Mouse (Mus musculus): ENCODE data around the gene Ano4. TPM values are rescaled to one million over a fixed set of nuclear protein-coding genes. Genes with fewer than 3 reads are reported as not detected.

Gene Ano4
- polyA plus RNA-seq, 1 experiment from 2014 or later, result 8.9 TPM

- H3K4me3 ChIP-seq (replicated peaks; ENCODE audit: low read depth, low read length), result no peak overlapping the region
- H3K9ac ChIP-seq (replicated peaks; ENCODE audit: low read length), result no peak overlapping the region
- no peaks in the 10 kb centered on the region for H3K9me3 ChIP-seq (ENCODE audit: control insufficient read depth, low read length)
- H3K27ac ChIP-seq (replicated peaks; ENCODE audit: low read depth, low read length), result no peak overlapping the region
- no peaks in the 10 kb centered on the region for H3K27me3 ChIP-seq (ENCODE audit: control insufficient read depth, insufficient read depth, low read length)
- H3K4me2 ChIP-seq (ENCODE audit: low read length), result no peak overlapping the region
- no peak for DNase-seq
- H3K36me3 ChIP-seq (ENCODE audit: control insufficient read depth, insufficient read depth, low read length), result no peaks in the 10 kb centered on the region
- 91% methylated on average over 5 of the region's 5 CpGs for WGBS
- 0 out of 2 replicates have a peak, but pooled peaks cover 5% of the 10 kb centered on the region for H3K4me1 ChIP-seq (ENCODE audit: control insufficient read depth, insufficient read depth, low read length)
- ATAC-seq (ENCODE audit: low FRiP score, low TSS enrichment), result no peak
Measured at GRCm38 (mm10) chr10:89326383-89326782, 18.2 kb downstream of the Ano4 start.

- Histone ChIP-seq H3K27me3 (ENCODE audit: control insufficient read depth, insufficient read depth, low read length) (no peaks in the 10 kb centered on the region), H3K9ac (replicated peaks; ENCODE audit: low read length) (no peak overlapping the region), H3K4me1 (ENCODE audit: control insufficient read depth, insufficient read depth, low read length) (no peaks in the 10 kb centered on the region), H3K4me2 (ENCODE audit: low read length) (no peak overlapping the region), H3K36me3 (ENCODE audit: control insufficient read depth, insufficient read depth, low read length) (no peaks in the 10 kb centered on the region), H3K27ac (replicated peaks; ENCODE audit: low read depth, low read length) (no peak overlapping the region), H3K4me3 (replicated peaks; ENCODE audit: low read depth, low read length) (no peak overlapping the region), H3K9me3 (ENCODE audit: control insufficient read depth, low read length) (no peaks in the 10 kb centered on the region)
- ATAC-seq (ENCODE audit: low FRiP score, low TSS enrichment) (no peak), DNase-seq (no peak)
Measured at GRCm38 (mm10) chr10:89307566-89307965, 37.0 kb downstream of the Ano4 start.

GRCm38 (mm10) chr10:89300346-89300745, 44.2 kb downstream of the Ano4 start:
- Histone ChIP-seq H3K9ac (replicated peaks; ENCODE audit: low read length) (no peak overlapping the region), H3K4me2 (ENCODE audit: low read length) (no peak overlapping the region), H3K4me3 (replicated peaks; ENCODE audit: low read depth, low read length) (no peak overlapping the region), H3K36me3 (ENCODE audit: control insufficient read depth, insufficient read depth, low read length) (no peaks in the 10 kb centered on the region), H3K9me3 (ENCODE audit: control insufficient read depth, low read length) (no peaks in the 10 kb centered on the region), H3K27ac (replicated peaks; ENCODE audit: low read depth, low read length) (no peak overlapping the region), H3K27me3 (ENCODE audit: control insufficient read depth, insufficient read depth, low read length) (no peaks in the 10 kb centered on the region), H3K4me1 (ENCODE audit: control insufficient read depth, insufficient read depth, low read length) (no peaks in the 10 kb centered on the region)
- no peak for ATAC-seq (ENCODE audit: low FRiP score, low TSS enrichment)
- DNase-seq, result no peak
- WGBS, result 65% methylated on average over 2 of the region's 2 CpGs

- no peak for DNase-seq
- no peak for ATAC-seq (ENCODE audit: low FRiP score, low TSS enrichment)
- WGBS, result 77% methylated on average over 3 of the region's 3 CpGs
Measured at GRCm38 (mm10) chr10:89292784-89293183, 51.8 kb downstream of the Ano4 start.

GRCm38 (mm10) chr10:89290698-89291097, 53.9 kb downstream of the Ano4 start:
- no peak overlapping the region for H3K27ac ChIP-seq (replicated peaks; ENCODE audit: low read depth, low read length)
- H3K9ac ChIP-seq (replicated peaks; ENCODE audit: low read length), result no peak overlapping the region
- no peaks in the 10 kb centered on the region for H3K36me3 ChIP-seq (ENCODE audit: control insufficient read depth, insufficient read depth, low read length)
- no peaks in the 10 kb centered on the region for H3K9me3 ChIP-seq (ENCODE audit: control insufficient read depth, low read length)
- no peak overlapping the region for H3K4me3 ChIP-seq (replicated peaks; ENCODE audit: low read depth, low read length)
- H3K4me1 ChIP-seq (ENCODE audit: control insufficient read depth, insufficient read depth, low read length), result no peaks in the 10 kb centered on the region
- no peaks in the 10 kb centered on the region for H3K27me3 ChIP-seq (ENCODE audit: control insufficient read depth, insufficient read depth, low read length)
- 68% methylated on average over 6 of the region's 6 CpGs for WGBS
- DNase-seq (peak; percentile 44), ATAC-seq (ENCODE audit: low FRiP score, low TSS enrichment) (no peak; the same call in 1 of the 2 replicates)
- no peak overlapping the region for H3K4me2 ChIP-seq (ENCODE audit: low read length)

More at GRCm38 (mm10) chr10:89292784-89293183, 51.8 kb downstream of the Ano4 start:
- Histone ChIP-seq H3K36me3 (ENCODE audit: control insufficient read depth, insufficient read depth, low read length) (no peaks in the 10 kb centered on the region), H3K4me3 (replicated peaks; ENCODE audit: low read depth, low read length) (no peak overlapping the region), H3K27ac (replicated peaks; ENCODE audit: low read depth, low read length) (no peak overlapping the region), H3K9ac (replicated peaks; ENCODE audit: low read length) (no peak overlapping the region), H3K4me2 (ENCODE audit: low read length) (no peak overlapping the region), H3K9me3 (ENCODE audit: control insufficient read depth, low read length) (no peaks in the 10 kb centered on the region), H3K27me3 (ENCODE audit: control insufficient read depth, insufficient read depth, low read length) (no peaks in the 10 kb centered on the region), H3K4me1 (ENCODE audit: control insufficient read depth, insufficient read depth, low read length) (no peaks in the 10 kb centered on the region)

- Histone ChIP-seq H3K9me3 (ENCODE audit: control insufficient read depth, low read length) (no peaks in the 10 kb centered on the region), H3K4me1 (ENCODE audit: control insufficient read depth, insufficient read depth, low read length) (no peaks in the 10 kb centered on the region), H3K36me3 (ENCODE audit: control insufficient read depth, insufficient read depth, low read length) (no peaks in the 10 kb centered on the region), H3K4me3 (replicated peaks; ENCODE audit: low read depth, low read length) (no peak overlapping the region), H3K9ac (replicated peaks; ENCODE audit: low read length) (no peak overlapping the region), H3K27ac (replicated peaks; ENCODE audit: low read depth, low read length) (no peak overlapping the region), H3K4me2 (ENCODE audit: low read length) (no peak overlapping the region), H3K27me3 (ENCODE audit: control insufficient read depth, insufficient read depth, low read length) (no peaks in the 10 kb centered on the region)
- WGBS, result 90% methylated on average over 4 of the region's 4 CpGs
- no peak for ATAC-seq (ENCODE audit: low FRiP score, low TSS enrichment)
- no peak for DNase-seq
Measured at GRCm38 (mm10) chr10:89289290-89289689, 55.3 kb downstream of the Ano4 start.

- no peak overlapping the region for H3K9ac ChIP-seq (replicated peaks; ENCODE audit: low read length)
- no peak overlapping the region for H3K4me2 ChIP-seq (ENCODE audit: low read length)
- no peaks in the 10 kb centered on the region for H3K27me3 ChIP-seq (ENCODE audit: control insufficient read depth, insufficient read depth, low read length)
- H3K4me1 ChIP-seq (ENCODE audit: control insufficient read depth, insufficient read depth, low read length), result no peaks in the 10 kb centered on the region
- H3K27ac ChIP-seq (replicated peaks; ENCODE audit: low read depth, low read length), result no peak overlapping the region
- WGBS, result 51% methylated on average over 5 of the region's 5 CpGs
- no peaks in the 10 kb centered on the region for H3K36me3 ChIP-seq (ENCODE audit: control insufficient read depth, insufficient read depth, low read length)
- H3K9me3 ChIP-seq (ENCODE audit: control insufficient read depth, low read length), result no peaks in the 10 kb centered on the region
- H3K4me3 ChIP-seq (replicated peaks; ENCODE audit: low read depth, low read length), result no peak overlapping the region
- peak; percentile 30 for DNase-seq
- ATAC-seq (ENCODE audit: low FRiP score, low TSS enrichment), result no peak
Measured at GRCm38 (mm10) chr10:89280402-89280801, 64.2 kb downstream of the Ano4 start.

- H3K27ac ChIP-seq (replicated peaks; ENCODE audit: low read depth, low read length), result no peak overlapping the region
- H3K4me3 ChIP-seq (replicated peaks; ENCODE audit: low read depth, low read length), result no peak overlapping the region
- no peak for DNase-seq
- no peak for ATAC-seq (ENCODE audit: low FRiP score, low TSS enrichment)
- H3K27me3 ChIP-seq (ENCODE audit: control insufficient read depth, insufficient read depth, low read length), result no peaks in the 10 kb centered on the region
- 90% methylated on average over 3 of the region's 3 CpGs for WGBS
- H3K9me3 ChIP-seq (ENCODE audit: control insufficient read depth, low read length), result no peaks in the 10 kb centered on the region
- H3K9ac ChIP-seq (replicated peaks; ENCODE audit: low read length), result no peak overlapping the region
- H3K36me3 ChIP-seq (ENCODE audit: control insufficient read depth, insufficient read depth, low read length), result no peaks in the 10 kb centered on the region
- H3K4me1 ChIP-seq (ENCODE audit: control insufficient read depth, insufficient read depth, low read length), result no peaks in the 10 kb centered on the region
- H3K4me2 ChIP-seq (ENCODE audit: low read length), result no peak overlapping the region
Measured at GRCm38 (mm10) chr10:89273001-89273680, 71.4 kb downstream of the Ano4 start.

GRCm38 (mm10) chr10:89267312-89267711, 77.2 kb downstream of the Ano4 start:
- no peaks in the 10 kb centered on the region for H3K27me3 ChIP-seq (ENCODE audit: control insufficient read depth, insufficient read depth, low read length)
- H3K4me2 ChIP-seq (ENCODE audit: low read length), result no peak overlapping the region
- DNase-seq (no peak), ATAC-seq (ENCODE audit: low FRiP score, low TSS enrichment) (no peak)
- no peaks in the 10 kb centered on the region for H3K4me1 ChIP-seq (ENCODE audit: control insufficient read depth, insufficient read depth, low read length)
- H3K27ac ChIP-seq (replicated peaks; ENCODE audit: low read depth, low read length), result no peak overlapping the region
- no peak overlapping the region for H3K9ac ChIP-seq (replicated peaks; ENCODE audit: low read length)
- H3K4me3 ChIP-seq (replicated peaks; ENCODE audit: low read depth, low read length), result no peak overlapping the region
- H3K9me3 ChIP-seq (ENCODE audit: control insufficient read depth, low read length), result no peaks in the 10 kb centered on the region
- WGBS, result 83% methylated on average over 3 of the region's 3 CpGs
- H3K36me3 ChIP-seq (ENCODE audit: control insufficient read depth, insufficient read depth, low read length), result no peaks in the 10 kb centered on the region
